Mouse (Mus musculus) cortical plate, adult 2 months (tissue): ENCODE measurements around the gene Brd4.

ENCODE experiments used
- CTCF ChIP-seq: fragments of 200-500 bp; IDR thresholded peaks from 2 replicates; pipeline ENCODE4 v1.5.1; 2011; ENCODE audit warnings: mild to moderate bottlenecking, control low read depth, low read length; ENCODE audit not compliant: insufficient read depth; ENCODE audit errors: extremely low read depth
- POLR2A ChIP-seq: fragments of 200-500 bp; IDR thresholded peaks from 2 replicates; pipeline ENCODE4 v1.6.1; 2011; ENCODE audit warnings: mild to moderate bottlenecking, low read length, control low read depth; ENCODE audit not compliant: insufficient read depth; ENCODE audit errors: extremely low read depth

- TF ChIP-seq CTCF = no peak
- no peak for TF ChIP-seq POLR2A
Measured at GRCm38 (mm10) chr17:32233174-32233573, 51.3 kb downstream of the Brd4 start.
